Mouse (Mus musculus): ENCODE data around the gene Lcor. TPM values are rescaled to one million over a fixed set of nuclear protein-coding genes. Genes with fewer than 3 reads are reported as not detected.

The Lcor gene
- total RNA-seq, 2 experiments from 2014 or later = 10.5 to 16.4 TPM

DNA sequence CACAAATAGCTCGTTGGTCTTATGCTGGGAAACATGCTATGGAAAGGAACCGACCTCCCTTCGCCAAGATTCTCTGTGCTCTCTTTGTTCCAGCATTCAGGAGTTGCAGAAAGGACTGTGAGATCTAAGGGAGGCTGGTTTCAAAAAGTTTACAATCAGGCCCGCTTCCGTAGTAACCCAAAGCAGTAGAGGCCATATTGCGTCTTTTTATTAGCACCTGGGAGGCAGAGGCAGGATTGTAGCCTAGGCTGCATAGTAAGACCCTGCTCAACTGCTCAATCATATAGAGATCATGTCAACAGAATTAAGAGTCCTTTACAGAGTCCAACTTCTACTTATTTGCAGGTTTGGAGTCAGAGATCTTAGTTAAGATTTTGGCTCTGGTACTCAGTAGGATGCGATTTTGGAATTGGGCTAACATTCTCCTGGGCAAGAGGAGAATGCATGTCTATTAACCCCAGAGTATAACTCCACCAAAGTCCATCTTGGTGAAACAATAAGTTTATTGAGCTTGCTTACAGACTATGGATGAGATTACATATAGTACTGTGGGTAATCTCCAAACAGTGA lies 8.8 kb upstream of the Lcor start:
- ATAC-seq (replicated peaks; ENCODE audit: poor library complexity, severe bottlenecking) = no peak

DNA sequence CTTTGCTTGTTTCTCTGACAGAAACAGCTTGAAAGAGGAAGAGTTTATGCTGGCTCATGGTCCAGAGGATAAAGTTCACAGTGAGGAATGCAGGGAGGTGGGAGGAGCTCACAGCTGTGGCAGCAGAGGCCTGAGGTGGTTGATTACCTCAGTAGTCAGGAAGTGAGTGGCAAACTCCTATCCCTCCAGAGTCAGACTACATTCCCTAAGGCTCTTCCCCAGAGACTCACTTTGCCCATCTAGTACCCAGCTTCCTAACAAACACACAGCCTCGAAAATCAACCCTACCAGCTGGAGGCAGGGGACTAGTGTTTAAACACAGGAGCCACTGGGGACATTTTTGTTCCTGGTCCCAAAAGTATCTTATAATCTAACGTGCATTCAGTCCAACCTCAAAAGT lies 7.5 kb upstream of the Lcor start:
- ATAC-seq (replicated peaks; ENCODE audit: poor library complexity, severe bottlenecking) = peak; percentile 98

DNA sequence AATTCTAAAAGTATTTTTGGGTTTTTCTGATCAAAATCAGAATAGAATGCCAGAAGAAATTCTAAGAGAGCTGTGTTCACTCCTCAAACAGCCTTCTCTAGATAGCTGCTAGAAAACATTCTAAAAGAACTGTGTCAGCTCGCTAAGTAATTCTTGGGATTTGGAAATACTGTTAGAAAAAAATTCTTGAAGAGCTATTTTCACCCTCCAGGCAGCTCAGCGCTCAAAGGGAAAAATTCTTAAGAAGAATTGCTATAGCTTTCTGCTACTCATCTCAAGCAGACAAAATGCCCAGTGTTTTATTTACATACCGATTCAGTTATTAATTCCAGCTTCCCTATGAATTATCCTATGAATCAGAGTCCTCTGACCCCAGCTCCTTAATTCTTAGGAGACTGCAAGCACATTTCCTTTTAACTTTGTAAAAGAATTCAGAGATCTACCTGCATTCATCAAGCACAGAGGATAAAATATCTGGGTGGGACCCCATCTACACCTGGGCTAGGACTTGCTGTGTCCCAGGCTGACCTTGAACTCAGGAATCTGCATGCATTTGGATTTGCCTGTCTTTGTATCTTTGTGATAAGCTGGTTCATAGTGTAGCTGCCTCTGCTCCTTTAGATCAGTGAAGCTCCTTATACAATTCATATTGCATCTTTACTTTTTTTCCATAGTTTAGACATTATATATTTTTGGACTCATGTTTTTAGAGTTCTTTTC lies 5.7 kb upstream of the Lcor start:
- ATAC-seq (replicated peaks; ENCODE audit: poor library complexity, severe bottlenecking) = no peak

DNA sequence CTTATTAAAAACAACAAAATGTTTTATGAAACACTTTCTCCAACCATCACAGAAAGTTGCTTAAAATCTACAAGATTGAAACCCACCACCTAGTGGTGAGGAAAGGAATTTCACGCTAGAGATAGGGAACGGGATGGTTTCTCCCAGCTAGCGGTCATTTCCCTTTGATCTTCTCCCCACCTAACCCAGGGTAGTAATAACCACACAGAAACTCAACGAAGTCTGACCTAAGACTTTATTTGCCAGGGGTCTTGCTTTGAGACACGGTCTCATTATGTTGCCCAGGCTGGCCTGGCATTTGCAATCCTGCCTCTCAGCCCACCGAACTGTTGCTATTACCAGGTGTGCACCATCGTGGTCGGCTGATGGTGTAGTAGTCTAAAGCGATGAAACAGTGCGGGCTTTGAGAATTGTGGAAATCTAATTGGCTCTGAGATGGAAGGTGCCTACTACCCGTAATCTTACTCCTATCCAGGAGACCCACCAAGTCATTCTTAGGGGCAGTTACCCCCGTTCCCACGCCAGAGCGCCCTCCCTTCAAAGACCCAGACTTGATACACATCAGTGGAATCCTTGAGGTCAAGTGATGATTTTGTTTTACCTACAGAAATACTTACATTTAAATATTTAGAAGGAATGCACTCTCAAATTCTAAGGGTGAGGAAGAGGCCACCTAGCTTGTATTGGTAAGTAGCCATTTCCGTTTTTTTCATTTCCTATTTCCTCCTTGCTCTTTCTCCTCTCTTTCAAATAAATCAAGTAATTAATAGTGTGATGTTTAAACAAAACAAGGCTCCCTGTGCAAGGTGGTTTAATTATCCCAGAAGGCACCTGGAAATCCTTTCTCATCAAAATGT lies 1.2 kb upstream of the Lcor start:
- ATAC-seq (replicated peaks; ENCODE audit: poor library complexity, severe bottlenecking) = no peak

DNA sequence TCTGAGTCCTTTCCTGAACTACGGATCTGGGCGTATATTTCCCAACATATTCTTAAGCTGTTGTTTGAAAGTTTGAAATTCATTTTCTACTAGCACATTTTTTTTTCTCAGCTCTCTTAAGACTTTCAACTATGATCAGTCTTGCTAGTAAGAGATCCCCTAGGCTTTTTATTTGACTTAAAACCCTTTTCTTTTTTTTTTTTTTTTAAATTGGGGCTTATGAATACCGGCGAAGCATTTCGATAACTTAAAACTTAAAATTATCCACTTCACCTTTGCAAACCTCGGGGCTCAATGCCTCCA lies 599 bp upstream of the Lcor start:
- ATAC-seq (replicated peaks; ENCODE audit: poor library complexity, severe bottlenecking) = no peak

DNA sequence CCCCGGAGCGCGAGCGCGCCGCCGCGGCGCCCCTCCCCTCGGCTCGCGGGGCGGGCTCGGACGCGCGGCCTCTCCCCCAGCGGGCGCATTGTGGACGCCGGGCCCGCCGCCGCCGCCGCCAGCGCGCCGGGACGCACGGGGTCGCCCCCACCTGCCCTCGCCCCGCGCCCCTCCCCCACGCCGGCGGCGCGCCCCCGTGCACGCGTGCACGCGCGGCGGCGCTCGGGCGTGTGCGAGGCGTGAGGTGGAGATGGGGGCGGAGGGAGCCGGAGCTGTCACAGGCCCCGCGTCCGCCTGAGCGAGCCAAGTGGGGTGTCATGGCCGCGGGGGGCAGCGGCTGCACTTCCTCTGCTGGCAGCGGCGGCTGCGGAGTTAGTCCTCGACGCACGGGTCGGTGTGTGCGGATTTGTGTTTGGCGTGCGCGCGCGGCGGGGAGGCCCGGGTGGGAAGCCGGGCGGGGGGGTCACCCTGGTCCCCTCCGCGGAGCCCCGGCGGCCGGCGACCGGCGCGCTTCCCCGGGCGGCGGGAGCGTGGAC lies 540 bp downstream of the Lcor start:
- ATAC-seq (replicated peaks; ENCODE audit: poor library complexity, severe bottlenecking) = peak; percentile 78

DNA sequence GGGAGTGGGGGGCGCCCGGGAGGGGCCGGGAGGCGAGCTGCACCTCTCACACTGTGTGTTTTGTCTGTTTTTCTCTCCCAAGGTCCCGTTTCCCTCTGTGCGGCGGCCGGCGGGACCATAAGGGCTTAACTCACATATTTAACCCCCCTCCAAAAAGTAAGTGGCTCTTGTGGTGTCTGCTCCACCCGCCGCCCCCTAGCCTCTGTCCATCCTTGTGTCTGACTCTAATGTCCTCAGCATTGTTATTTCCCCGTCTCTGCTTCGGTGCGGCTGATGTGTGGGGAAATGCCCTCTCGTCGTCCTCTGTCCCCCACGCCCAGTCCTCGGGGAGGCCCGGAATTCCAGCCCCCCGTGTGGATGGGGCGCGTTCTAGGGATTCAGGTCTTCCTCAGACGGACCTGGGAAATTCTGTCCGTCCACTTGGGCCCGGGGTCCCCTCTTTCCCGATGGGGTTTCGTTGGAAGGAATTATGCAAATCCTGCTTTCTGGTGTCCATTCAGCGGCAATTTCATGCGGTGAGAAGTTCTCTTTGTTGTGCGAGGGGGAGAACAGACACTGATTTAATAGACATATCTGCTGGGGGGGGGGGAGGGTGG lies 1.1 kb downstream of the Lcor start:
- 0 out of 2 replicates have a peak, but pooled peaks have one; percentile 15 for ATAC-seq (replicated peaks; ENCODE audit: poor library complexity, severe bottlenecking)

DNA sequence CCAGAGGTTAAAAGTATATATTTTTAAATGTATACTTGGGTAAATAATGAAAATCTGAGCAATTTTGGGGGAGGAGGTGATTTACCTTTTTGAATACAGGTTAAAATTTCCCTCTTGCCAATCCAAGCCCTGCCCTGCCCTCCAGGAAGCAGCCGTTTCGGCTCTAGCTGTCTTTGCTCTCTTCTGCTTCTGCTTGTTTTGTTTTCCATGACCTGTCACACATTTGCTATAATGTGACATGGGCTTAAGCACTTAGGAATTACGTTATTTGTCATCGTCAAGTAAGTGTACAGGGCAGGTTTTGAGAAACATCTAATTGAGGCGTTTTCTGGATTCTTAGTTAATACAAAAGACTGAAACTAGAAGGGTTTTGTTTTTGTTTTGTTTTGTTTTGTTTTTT lies 1.9 kb downstream of the Lcor start:
- no peak for ATAC-seq (replicated peaks; ENCODE audit: poor library complexity, severe bottlenecking)

DNA sequence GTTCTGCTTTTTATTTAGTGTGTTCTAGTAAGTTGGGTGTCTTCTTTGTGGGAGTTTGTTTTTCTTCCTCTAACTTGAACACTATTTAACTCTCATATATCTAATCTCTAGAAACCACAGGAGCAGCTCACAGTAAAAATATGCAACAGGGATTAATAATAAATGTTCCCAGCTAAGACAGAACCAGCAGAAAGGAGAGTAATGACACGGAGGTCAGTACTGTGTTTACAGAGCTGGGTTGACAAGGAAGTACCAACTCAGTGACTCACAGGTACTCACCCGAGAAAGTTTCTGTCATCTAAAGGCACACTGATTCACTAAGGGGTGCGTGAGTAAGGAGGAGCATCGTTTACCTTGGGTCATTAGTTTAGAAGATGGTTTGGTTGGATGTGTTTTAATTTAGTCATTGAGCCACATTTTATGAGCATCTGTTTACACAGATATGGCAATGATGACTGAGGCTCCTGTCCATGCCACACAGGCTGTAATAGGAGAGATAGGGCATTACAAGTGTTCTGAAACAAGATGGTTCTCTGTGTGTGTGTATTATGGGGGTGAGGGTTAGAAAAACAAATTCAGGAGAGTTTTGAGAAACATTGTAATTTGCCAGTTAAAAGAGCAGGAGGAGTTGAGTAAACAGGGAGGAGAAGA lies 13.1 kb downstream of the Lcor start:
- no peak for ATAC-seq (replicated peaks; ENCODE audit: poor library complexity, severe bottlenecking)

DNA sequence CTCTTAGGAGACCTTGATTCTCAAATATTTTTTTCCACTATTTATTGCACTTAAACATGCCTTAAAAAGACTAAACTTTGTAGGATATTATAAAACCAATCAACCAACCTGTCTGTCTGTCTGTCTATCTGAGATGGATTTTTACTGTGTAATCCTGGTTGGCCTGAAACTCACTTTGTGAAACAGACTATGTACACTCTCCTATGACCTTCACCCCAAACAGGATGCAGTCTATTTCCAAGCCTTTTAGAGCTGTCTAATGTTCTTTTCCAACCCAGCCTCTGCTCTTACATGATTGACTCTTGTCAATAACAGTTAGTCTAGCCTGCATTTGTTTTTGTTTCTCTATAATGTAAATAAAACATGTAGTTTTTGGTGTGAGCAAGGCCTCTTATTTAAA lies 13.6 kb downstream of the Lcor start:
- ATAC-seq (replicated peaks; ENCODE audit: poor library complexity, severe bottlenecking) = no peak

DNA sequence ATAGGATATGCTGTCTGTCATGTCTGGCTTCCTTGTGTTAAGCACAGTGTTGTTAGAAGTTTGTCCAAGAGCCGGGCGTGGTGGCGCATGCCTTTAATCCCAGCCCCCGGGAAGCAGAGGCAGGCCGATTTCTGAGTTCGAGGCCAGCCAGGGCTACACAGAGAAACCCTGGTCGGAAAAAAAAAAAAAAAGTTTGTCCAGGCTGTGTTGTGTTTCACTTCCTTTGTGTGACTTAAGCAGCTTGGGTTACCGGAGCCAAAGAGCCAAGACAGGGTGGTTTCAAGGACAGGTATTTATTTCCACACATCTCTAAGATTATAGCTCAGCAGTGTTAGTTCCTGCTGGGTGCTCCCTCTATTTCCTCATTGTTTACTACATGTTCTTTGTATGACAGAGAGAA lies 25.4 kb downstream of the Lcor start:
- ATAC-seq (replicated peaks; ENCODE audit: poor library complexity, severe bottlenecking) = no peak

DNA sequence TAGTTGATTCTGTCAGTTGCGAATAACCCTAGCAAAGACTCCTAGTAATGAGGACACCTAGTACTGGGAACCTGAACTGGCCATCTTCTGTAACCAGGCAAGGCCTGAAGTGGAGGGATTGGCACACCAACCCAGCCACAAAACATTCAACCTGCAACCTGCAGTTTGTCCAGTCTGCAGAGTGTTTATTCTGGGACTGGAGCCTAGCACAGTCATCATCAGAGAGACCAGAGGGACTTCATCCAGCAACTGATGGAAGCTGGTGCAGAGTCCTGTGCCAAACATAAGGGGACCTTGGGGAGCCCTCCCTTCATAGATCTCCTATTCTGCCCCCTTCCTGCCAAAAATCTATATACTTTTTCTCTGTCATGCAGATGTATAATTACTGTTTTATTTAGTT lies 32.4 kb downstream of the Lcor start:
- ATAC-seq (replicated peaks; ENCODE audit: poor library complexity, severe bottlenecking) = no peak

DNA sequence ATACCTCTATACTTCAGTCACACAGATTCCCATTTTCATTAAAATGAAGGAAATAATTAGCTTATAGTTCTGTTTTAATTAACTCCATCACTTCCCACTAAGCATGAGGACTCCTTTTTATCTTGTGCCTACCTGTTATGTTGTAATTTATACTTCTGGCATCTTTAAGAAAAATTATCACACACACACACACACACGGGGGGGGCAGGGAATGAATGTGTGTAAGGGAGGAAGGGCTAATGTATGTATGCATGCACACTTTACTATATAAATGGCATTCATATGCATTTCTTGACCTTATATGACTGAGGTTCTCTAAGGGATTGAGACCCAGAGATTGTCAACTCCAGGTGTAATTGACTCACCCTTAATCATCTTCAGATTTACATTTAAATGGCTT lies 33.1 kb downstream of the Lcor start:
- ATAC-seq (replicated peaks; ENCODE audit: poor library complexity, severe bottlenecking) = no peak

DNA sequence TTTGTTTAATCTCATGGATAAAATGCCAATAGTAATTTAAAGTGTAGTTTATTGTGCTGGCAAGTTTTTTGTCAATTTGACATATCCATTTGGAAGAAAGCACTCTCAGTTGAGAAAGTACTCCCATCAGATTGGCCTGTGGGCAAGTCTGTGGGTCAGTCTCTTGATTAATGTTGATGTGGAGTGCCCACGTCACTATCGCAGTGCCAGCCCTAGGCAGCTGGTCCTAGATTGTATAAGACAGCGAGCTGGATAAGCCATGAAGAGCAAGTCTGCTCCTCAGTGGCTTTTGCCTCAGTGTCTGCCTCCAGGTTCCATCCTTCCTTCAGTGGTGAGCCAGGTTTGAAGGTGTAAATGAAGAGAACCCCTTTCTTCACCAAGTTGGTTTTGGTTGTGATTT lies 34.6 kb downstream of the Lcor start:
- no peak for ATAC-seq (replicated peaks; ENCODE audit: poor library complexity, severe bottlenecking)

DNA sequence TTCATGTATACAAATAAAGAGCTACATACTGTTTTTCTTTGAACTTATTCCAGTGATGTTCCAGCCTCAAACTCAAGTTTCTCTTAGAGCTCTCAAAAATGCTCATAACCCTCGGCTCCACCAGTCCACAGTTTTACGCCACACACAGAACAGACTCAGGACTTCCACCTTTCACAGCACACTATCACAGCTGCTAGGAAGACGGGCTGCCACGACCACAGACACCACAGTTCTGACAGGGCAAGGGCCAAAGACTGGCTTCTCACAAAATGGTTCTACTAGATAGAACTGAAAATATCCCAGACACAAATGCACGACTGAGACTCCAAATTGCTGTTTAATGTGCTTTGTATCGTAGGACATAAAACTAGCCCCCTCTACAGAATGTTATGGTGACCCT lies 36.7 kb downstream of the Lcor start:
- ATAC-seq (replicated peaks; ENCODE audit: poor library complexity, severe bottlenecking) = no peak

DNA sequence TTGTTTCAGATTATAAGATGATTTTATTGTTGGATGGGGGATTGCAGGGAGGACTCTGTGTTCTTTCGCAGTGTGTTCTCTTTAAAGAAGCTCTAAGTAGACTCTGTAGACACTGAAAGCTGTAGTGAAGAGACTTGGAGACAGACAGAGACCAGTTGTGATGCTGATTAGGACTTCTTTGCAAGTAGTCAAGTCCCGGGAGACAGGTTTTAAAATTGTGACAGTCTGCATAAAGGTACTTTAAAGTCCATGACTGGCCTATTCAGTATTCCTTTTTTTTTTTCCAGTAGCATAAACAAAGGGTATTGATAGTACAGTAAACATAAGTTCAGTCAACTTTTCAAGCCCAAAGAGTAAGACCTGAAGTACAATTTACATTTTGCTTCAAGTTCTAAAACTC lies 39.8 kb downstream of the Lcor start:
- ATAC-seq (replicated peaks; ENCODE audit: poor library complexity, severe bottlenecking) = no peak

DNA sequence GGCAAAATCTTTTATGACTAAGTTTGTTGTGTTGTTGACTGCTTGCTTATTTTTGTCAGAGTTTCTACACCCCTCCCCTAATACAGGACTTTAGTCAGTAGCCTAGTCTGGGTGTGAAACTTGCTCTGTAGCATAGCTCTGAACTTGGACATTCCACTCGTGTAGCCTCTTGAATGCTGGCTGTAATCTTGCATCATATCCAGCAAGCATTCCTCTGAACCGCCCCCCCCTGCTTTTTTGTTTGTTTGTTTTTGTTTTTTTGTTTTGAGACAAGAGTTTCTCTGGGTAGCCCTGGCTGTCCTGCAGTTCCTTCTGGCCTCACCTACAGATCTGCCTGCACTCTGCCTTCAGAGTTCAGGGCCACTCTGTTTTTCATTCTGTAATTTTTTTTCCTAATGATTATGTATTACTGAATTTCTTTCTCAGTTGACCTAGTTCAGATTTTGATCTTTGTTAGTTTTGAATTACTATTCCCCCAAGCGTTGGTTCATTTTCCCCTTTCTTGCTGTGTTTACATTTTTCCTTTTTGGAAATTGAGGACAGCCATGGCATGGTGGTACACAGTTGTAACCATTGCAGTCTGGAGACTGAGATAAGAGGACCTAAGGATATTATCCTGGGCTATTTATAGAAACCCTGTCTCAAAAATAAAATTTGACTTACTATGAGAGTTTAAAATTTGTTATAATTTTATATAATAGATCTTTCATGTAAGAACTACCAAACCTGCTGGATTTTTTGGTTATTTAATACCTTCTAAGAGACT lies 41.5 kb downstream of the Lcor start:
- ATAC-seq (replicated peaks; ENCODE audit: poor library complexity, severe bottlenecking) = no peak

DNA sequence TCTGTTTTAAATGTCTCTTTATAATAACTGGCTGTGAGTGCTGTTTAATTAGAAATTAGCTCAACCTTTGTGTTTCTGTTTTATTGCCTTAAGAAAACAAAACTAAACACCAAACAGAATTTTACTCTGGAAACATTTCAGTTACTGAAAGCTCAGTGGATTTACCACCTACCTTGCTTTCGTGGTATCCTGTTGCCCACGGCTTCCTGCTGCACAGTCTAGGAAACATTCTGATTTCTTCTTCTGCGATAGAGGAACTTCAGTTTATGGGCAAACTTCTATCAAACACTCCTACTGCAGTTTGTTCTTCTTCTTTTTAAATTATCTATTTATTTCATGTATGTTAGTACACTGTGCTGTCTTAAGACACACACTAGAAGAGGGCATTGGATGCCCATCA lies 46.7 kb downstream of the Lcor start:
- ATAC-seq (replicated peaks; ENCODE audit: poor library complexity, severe bottlenecking) = peak; percentile 42

DNA sequence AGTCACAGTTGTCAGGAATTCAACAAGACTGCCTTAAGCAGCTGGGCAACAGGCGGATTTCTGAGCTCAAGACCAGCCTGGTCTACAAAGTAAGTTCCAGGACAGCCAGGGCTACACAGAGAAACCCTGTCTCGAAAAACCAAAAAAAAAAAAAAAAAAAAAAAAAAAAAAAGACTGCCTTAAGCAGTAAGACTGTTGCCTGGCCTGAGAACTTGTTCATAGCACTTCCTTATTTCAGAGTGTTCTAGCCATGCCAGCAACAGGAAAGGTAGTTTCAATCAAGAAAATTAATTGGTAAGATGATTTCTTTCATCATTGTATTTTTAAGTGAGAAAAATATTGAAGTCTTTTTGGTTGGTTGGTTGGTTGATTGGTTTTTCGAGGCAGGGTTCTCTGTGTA lies 51.6 kb downstream of the Lcor start:
- ATAC-seq (replicated peaks; ENCODE audit: poor library complexity, severe bottlenecking) = no peak

DNA sequence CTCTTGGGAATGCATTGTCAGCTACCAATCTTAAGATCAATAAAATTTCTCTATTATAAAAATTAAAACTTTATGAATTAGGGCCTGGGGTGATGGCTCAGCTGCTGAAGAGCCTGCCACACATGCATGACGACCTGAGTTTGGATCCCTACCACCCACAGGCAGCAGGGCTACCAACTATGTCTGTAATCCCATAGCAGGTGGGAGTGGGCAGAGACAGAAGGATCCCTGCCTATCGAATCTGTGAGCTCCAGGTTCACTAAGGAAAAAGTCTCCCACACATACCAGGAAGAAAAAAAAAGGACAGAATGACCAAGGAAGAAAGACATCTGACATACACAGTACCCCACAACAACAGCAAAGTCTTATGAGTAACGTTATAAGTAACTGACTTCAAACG lies 74.5 kb downstream of the Lcor start:
- ATAC-seq (replicated peaks; ENCODE audit: poor library complexity, severe bottlenecking) = no peak
